Mouse (Mus musculus): ENCODE results near the gene Sema3b.
"Not testable (repeated sequence)": the region's sequence is repeated elsewhere in the genome, so short reads cannot be mapped to it uniquely, and the experiment has no call there.

Gene Sema3b

DNA sequence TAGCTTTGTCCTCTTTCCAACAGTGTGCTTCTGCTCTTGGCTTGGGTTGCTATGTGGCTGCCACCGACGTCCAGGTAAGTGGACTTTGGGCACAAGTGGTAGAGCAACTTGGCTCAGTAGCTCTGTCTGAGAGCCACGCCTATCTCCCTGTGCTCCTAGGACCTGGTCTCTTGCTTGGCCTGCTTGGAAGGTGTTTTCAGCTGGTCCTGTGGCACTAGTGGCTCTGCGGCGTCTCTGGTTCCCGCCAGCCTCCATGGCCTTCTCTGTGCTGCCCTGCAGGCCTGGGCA, 18.3 kb downstream of the Sema3b start:
- in situ Hi-C loops (cut with MboI, MseI), result no loop called here

GRCm38 (mm10) chr9:107590058-107590772, 18.8 kb downstream of the Sema3b start:
- in situ Hi-C loops (cut with MboI, MseI), result no loop called here

- in situ Hi-C loops (cut with MboI, MseI), result no loop called here
Observed at GRCm38 (mm10) chr9:107587833-107588639, 21.0 kb downstream of the Sema3b start.

- in situ Hi-C loops (cut with MboI, MseI), result no loop called here
Observed at GRCm38 (mm10) chr9:107586974-107587832, 21.8 kb downstream of the Sema3b start, which contains the start of gene Ifrd2. Gene Ifrd2 (plus strand): TSS chr9:107587642.

- in situ Hi-C loops (cut with MboI, MseI), result no loop called here
Observed at GRCm38 (mm10) chr9:107586504-107586903, 22.5 kb downstream of the Sema3b start.

DNA sequence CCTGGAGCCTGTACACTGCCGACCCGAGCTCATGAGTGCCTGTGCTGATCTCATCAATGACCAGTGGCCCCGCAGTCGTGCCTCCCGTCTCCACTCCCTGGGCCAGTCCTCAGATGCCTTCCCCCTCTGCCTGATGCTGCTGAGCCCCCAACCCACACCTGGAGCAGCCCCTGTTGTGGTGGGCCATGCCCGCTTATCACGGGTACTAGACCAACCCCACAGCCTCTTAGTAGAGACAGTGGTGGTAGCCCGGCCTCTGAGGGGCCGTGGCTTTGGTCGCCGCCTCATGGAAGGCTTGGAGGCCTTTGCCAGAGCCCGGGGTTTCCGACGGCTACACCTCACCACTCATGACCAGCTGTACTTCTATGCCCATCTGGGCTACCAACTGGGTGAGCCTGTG, 25.9 kb downstream of the Sema3b start:
- in situ Hi-C loops (cut with MboI, MseI), result no loop called here

DNA sequence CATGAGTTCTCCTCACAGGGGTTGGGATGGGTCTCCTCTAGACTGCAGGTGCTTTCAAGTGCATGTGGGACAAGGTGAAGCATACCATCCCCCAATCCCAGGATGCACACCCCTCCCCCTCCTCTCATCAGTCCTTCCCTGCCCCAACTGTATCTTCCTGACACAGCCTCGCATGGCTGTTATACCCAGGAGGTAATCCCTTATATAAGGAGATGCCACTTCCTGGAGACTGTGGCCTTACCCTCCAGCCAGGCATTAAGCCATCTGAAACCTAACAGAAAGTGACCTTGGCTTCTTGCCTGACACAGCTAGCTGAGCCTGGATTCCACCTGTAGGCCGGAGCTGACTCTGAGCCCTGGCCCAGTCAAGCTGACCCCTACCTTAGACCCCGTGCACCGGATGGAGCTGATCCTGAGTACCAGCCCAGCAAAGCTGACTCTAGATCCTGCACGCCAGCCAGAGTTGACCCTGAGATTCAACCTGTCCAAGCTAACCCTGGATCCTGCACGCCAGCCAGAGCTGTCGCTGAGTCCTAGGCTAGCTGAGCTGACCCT, 26.4 kb downstream of the Sema3b start:
- in situ Hi-C loops (cut with MboI, MseI), result no loop called here

- in situ Hi-C loops (cut with MboI, MseI), result no loop called here
Observed at GRCm38 (mm10) chr9:107581584-107581983, 27.4 kb downstream of the Sema3b start.

DNA sequence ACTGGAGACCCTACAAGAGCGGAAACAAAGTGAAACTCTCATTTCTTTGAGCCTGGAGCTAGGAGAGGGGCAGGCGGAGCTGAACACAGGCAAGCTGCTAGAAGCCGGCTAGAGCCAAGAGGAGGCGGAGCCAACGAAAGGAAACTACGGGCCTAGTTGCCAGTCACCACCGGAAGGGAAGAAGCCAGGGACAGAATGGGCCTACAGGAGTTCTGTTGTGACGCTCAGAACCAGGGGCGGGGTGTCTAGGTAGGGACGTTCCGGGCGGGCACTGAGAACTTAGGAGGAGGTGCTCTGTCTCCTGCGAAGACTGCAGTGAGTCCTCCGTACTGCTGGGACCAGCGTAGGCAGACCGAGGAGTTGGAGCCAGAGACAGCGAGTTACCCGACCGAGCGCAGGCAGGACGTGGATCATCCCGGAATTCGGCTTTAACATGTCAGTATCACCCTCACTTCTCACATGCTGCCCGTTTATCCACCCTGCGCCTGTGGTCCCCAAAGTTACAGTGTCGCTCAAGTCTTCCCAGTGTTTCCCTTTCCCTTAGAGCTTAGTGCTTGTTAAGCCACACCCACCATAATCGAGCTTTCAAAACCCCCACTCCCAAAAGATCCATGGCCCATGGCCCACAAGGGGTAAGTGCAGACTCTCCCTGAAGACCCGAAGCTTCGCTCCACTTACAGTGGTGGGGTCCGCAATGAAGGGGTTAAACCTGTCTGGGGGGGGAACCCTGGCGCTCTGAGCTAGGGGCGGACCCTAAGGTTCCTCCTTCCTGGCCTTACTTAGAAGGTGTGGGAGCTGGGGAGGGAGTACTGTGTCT, 28.3 kb downstream of the Sema3b start, which contains the start of gene Hyal3:
TSS of gene Hyal3 (plus strand) at position 318 of the 817 bp plus-strand sequence.
- in situ Hi-C loops (cut with MboI, MseI), result no loop called here

DNA sequence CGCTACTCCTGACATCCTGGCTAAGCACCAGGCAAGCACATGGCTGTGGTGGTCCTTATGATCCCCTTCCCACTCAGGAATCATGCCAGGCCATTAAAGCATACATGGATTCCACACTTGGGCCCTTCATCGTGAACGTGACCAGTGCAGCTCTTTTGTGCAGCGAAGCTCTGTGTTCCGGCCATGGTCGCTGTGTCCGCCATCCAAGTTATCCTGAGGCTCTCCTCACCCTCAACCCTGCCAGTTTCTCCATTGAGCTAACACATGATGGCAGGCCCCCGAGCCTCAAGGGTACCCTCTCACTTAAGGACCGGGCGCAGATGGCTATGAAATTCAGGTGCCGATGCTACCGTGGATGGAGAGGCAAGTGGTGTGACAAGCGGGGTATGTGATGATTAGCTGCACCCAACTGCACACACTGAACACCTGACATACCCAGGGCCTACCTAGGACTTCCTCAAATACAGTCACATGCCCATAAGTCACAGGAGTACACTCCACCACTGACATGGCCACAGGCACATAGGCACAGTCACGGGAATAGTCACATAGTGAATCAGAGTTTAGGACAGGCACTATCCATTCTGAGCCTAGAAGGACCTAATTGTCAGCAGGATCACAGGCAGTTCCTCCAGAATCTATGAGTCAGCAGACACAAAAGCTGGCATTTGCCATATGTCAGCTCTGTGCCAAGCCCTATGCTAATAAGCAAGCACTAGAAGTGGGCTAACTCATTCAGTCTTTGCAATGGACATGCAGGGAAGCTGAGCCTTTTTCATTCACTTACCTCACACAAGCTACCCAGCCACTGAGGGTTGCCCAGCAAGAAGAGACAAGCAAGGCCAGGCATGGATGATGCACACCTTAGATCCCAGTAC, 29.8 kb downstream of the Sema3b start:
- in situ Hi-C loops (cut with MboI, MseI), result no loop called here

GRCm38 (mm10) chr9:107578587-107578986, 30.4 kb downstream of the Sema3b start, which contains the start of gene Naa80:
Gene Naa80 (plus strand): TSS chr9:107578887.
- in situ Hi-C loops (cut with MboI, MseI), result no loop called here

DNA sequence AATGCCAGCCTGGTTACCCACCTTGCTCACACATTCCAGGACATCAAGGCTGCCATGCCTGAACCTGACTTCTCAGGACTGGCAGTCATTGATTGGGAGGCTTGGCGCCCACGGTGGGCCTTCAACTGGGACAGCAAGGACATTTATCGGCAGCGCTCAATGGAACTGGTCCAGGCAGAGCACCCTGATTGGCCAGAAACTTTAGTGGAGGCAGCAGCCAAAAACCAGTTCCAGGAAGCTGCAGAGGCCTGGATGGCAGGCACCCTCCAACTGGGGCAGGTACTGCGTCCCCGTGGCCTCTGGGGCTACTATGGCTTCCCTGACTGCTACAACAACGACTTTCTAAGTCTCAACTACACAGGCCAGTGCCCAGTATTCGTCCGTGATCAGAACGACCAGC, 31.2 kb downstream of the Sema3b start:
- in situ Hi-C loops (cut with MboI, MseI), result no loop called here

DNA sequence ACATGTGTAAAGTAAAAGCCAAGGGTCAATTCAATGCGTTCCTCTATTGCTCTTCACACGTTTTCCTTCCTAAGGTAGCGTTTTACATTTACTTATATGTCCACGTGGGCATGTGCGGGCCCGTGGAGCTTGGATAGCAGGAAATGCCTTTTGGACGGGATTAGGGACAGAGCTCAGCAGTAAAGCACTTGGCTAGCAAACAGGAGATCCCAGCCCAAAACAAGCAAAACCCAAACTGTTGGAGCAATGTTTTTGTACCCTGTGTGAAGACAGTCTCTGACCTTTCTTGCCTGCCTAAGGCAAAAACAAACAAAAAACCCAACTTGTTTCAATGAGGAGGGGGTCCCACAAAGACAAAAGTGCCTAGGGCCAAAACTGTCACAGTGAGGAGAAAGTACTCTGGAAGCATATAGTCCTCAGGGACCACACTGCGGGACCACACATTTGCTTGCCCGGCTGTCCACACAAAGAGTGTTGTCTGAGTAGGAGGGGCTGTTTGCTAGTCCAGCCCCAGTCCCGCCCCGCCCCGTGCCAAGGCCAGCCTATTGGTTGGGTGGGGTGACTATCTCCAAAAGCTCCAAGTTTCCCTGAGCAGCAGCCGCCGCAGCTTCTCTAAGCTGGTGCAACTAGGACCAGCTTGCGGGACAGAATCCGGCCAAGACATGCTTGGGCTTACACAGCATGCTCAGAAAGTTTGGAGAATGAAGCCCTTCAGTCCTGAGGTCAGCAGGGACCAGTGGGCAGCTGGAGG, 32.5 kb downstream of the Sema3b start, which contains the start of gene Hyal1:
TSS of gene Hyal1 (plus strand) at position 571 of the 751 bp plus-strand sequence.
- in situ Hi-C loops (cut with MboI, MseI), result no loop called here

DNA sequence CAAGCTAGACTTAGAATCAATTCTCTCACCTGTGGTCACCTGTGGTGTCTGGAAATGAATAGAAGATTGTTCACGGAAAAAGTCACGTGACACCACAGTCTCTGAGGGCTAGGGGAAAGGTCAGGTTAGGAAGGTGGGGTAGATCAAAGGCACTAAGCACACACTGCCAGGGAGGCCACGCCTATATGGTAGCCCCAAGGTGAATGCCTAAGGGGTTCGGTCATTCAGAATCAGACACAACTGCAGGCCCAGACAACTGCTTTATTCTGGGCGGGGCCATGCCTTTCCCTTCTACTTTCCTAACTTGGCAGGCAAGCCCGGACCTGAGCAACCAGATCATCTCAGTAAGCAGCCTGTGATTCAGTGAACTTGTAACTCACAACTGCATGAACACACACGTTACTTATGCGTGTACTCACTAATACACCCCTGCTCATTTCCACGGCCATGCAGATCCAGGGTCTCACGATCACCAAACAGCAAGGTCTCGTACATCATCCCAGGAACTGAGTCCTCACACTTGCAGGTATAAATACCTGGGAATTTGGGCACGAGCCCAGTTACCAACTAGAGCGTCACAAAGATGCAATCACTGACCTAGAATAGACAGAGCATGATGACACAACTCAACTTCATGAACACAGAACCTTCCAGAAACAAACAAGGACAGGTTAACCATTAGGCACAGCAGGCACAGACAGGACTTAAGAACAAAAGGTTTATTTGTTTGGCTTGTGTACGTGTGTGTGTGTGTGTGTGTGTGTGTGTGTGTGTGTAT, 33.3 kb downstream of the Sema3b start:
- in situ Hi-C loops (cut with MboI, MseI), result no loop called here

- in situ Hi-C loops (cut with MboI, MseI), result not testable (repeated sequence)
Observed at GRCm38 (mm10) chr9:107573774-107574173, 35.3 kb downstream of the Sema3b start.

DNA sequence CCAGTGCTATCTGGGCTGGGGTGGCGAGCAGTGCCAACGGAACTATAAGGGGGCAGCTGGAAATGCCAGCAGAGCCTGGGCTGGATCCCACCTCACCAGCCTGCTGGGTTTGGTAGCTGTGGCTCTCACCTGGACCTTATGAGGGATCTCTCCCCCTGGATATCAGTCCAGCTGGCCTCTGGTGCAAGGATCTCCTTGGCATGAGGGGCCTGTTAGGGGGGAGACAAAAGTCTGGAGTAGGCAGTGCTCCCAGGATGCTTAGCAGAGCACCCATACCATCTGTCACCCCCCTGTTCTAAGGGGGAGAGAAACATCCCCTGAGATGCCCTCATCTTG, 36.7 kb downstream of the Sema3b start:
- in situ Hi-C loops (cut with MboI, MseI), result no loop called here

- in situ Hi-C loops (cut with MboI, MseI), result no loop called here
Observed at GRCm38 (mm10) chr9:107571534-107572326, 37.3 kb downstream of the Sema3b start.

DNA sequence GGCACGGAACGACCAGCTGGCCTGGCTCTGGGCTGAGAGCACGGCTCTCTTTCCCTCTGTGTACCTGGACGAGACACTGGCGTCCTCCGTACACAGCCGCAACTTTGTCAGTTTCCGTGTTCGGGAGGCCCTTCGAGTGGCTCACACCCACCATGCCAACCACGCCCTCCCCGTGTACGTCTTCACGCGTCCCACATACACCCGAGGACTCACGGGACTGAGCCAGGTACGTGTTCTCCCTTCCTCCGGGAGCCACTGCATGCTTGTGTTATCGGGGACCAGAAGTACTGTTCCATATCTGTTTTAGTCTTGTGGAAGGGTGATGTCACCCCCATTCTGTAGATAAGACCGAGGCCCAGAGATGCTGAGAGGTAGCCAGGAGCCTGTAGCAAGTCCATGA, 38.2 kb downstream of the Sema3b start:
- in situ Hi-C loops (cut with MboI, MseI), result no loop called here
